Mouse (Mus musculus): ENCODE measurements around the gene Meltf.

The Meltf gene

GRCm38 (mm10) chr16:31878573-31879257 is at the start of gene Meltf:
Gene Meltf, plus strand, starts transcription at chr16:31878810.
- peak; percentile 80 for DNase-seq

GRCm38 (mm10) chr16:31830726-31831125 is 47.9 kb upstream of the Meltf start:
- DNase-seq = no peak

- DNase-seq = no peak
These were observed 45.8 kb upstream of the Meltf start for GRCm38 (mm10) chr16:31832630-31833422.

GRCm38 (mm10) chr16:31834011-31834584 is 44.5 kb upstream of the Meltf start:
- DNase-seq = no peak

- no peak for DNase-seq
These were observed 43.8 kb upstream of the Meltf start for GRCm38 (mm10) chr16:31834662-31835318.

GRCm38 (mm10) chr16:31837362-31837761 is 41.2 kb upstream of the Meltf start:
- DNase-seq = no peak

GRCm38 (mm10) chr16:31844246-31844645 is 34.4 kb upstream of the Meltf start:
- DNase-seq = no peak

- DNase-seq = no peak
These were observed 31.8 kb upstream of the Meltf start for GRCm38 (mm10) chr16:31846763-31847162.

- DNase-seq = no peak
These were observed 14.7 kb upstream of the Meltf start for GRCm38 (mm10) chr16:31863920-31864319.

GRCm38 (mm10) chr16:31865242-31865641 is 13.4 kb upstream of the Meltf start:
- DNase-seq = no peak

- peak; percentile 34 for DNase-seq
These were observed 11.7 kb upstream of the Meltf start for GRCm38 (mm10) chr16:31866911-31867310.

- DNase-seq = peak; percentile 45
These were observed 10.9 kb upstream of the Meltf start for GRCm38 (mm10) chr16:31867736-31868135.

GRCm38 (mm10) chr16:31873721-31874120 is 4.9 kb upstream of the Meltf start:
- no peak for DNase-seq

- peak; percentile 40 for DNase-seq
These were observed 3.2 kb upstream of the Meltf start for GRCm38 (mm10) chr16:31875391-31875790.

GRCm38 (mm10) chr16:31876386-31876785 is 2.2 kb upstream of the Meltf start:
- DNase-seq = peak; percentile 84

- peak; percentile 19 for DNase-seq
These were observed 558 bp upstream of the Meltf start for GRCm38 (mm10) chr16:31878052-31878451.

GRCm38 (mm10) chr16:31880146-31880840 is 1.7 kb downstream of the Meltf start:
- DNase-seq = peak; percentile 36

GRCm38 (mm10) chr16:31882381-31882908 is 3.8 kb downstream of the Meltf start:
- no peak for DNase-seq

GRCm38 (mm10) chr16:31883302-31883701 is 4.7 kb downstream of the Meltf start:
- no peak for DNase-seq

GRCm38 (mm10) chr16:31883902-31884301 is 5.3 kb downstream of the Meltf start:
- DNase-seq = no peak

GRCm38 (mm10) chr16:31890907-31891306 is 12.3 kb downstream of the Meltf start:
- DNase-seq = no peak

GRCm38 (mm10) chr16:31893396-31894141 is 15.0 kb downstream of the Meltf start:
- no peak for DNase-seq
